Mouse (Mus musculus) liver, embryonic 16.5 days (tissue): ENCODE data around the gene Eepd1. TPM values are rescaled to one million over a fixed set of nuclear protein-coding genes. Genes with fewer than 3 reads are reported as not detected.
A peak's percentile ranks its signal among the peaks of the same experiment; 100 is the strongest.

Experiments
- ATAC-seq: fragments of 200-750 bp; cut with Nextera tagmentation; 2 replicates; pipeline ENCODE4 v1.8.0; 2017; ENCODE audit warnings: low read depth, mild to moderate bottlenecking, moderate number of reproducible peaks, moderate library complexity
- H3K27ac ChIP-seq: fragments of 300-500 bp; sonication (generic); 2 replicates; pipeline ENCODE4 v1.5.1; 2014; ENCODE audit warnings: mild to moderate bottlenecking, low read length
- H3K27me3 ChIP-seq: fragments of 300-500 bp; sonication (generic); 2 replicates; pipeline ENCODE4 v1.6.1; 2014; ENCODE audit warnings: low read depth, low read length, mixed read lengths; ENCODE audit not compliant: control insufficient read depth, insufficient read depth
- H3K36me3 ChIP-seq: fragments of 300-500 bp; sonication (generic); 2 replicates; pipeline ENCODE4 v1.6.1; 2014; ENCODE audit warnings: mild to moderate bottlenecking; ENCODE audit not compliant: control insufficient read depth, insufficient read depth
- H3K4me1 ChIP-seq: fragments of 300-500 bp; sonication (generic); 2 replicates; pipeline ENCODE4 v1.6.1; 2014; ENCODE audit warnings: low read depth, low read length, mixed read lengths; ENCODE audit not compliant: control insufficient read depth
- H3K4me2 ChIP-seq: fragments of 300-500 bp; sonication (generic); 2 replicates; pipeline ENCODE4 v1.6.1; 2014; ENCODE audit warnings: low read depth, low read length, mixed read lengths
- H3K4me3 ChIP-seq: fragments of 300-500 bp; sonication (generic); 2 replicates; pipeline ENCODE4 v1.5.1; 2014; ENCODE audit warnings: low read depth, mild to moderate bottlenecking, low read length
- H3K9ac ChIP-seq: fragments of 300-500 bp; sonication (generic); 2 replicates; pipeline ENCODE4 v1.6.1; 2014; ENCODE audit warnings: low read depth, low read length
- H3K9me3 ChIP-seq: fragments of 300-500 bp; sonication (generic); replicated peaks from 2 replicates; pipeline ENCODE4 v1.6.1; 2016; ENCODE audit warnings: low read length; ENCODE audit not compliant: control insufficient read depth
- WGBS: fragments of 180-500 bp; shearing (Covaris S2); extraction: QIAGEN DNeasy Blood & Tissue Kit; methylation state at CpG from one replicate; pipeline ENCODE4 v1.1.7; 2014; ENCODE audit not compliant: insufficient replicate concordance; 5-methylcytosine and 5-hydroxymethylcytosine counted together
- polyA plus RNA-seq: library from polyadenylated mRNA; unstranded; fragments of >200 nt; fragmentation: Nextera tagmentation; extraction: Ambion mirVana; gene quantifications from 2 replicates; pipeline ENCODE4 v1.2.1, GENCODE M21; 2015

Eepd1 gene
- polyA plus RNA-seq, 1 experiment from 2014 or later, result 7.0 TPM

DNA sequence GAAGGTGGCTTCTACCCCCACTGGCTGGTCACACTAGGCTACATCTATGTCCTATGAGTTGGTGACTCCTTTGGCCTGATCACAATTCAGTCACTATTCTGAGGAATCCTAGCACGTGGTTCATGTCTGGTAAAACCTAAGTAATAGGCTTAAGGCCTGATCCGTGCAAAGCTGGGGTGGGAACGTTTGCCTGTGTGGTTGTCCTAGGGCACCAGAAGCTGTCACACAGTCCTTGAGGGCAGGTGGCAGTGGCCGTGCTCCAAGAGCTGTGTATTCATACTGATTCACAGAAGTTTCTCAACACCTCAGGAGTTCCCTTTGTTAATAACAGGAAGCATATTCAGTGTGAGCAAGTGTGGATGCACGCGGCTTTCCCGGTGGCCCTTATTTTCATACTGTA, 4.1 kb downstream of the Eepd1 start:
- Histone ChIP-seq H3K27ac (no peak overlapping the region), H3K4me2 (peak overlapping the region; percentile 4; the same call in 1 of the 2 replicates), H3K4me1 (peaks cover 15% of the 10 kb centered on the region)

DNA sequence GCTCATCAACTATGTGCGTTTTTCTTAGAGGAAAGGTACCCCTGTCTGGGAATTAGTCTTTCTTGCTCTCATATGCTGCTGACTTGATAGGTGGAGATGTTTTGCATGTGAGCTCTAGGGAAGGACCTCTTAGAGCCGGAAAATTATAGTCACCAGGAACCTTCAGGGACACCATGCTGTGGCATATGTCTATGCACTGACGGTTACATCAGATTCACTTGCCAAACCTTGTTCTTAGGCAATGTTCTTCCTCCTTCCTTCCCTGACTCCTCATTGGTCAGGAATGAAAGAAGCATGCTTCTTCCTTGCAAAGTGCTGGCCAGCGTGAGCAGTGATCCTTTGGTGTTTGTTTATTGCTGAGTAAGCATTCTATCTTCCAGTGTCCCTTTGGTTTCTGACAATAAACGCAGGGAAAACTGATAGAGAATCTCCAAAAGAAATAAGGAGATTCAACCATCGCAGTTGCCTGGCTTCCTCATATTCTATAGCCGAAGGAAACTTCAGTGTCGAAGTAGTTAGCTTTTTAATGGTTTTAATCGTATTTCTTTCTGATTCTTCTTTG, 5.0 kb downstream of the Eepd1 start:
- Histone ChIP-seq H3K36me3 (no peaks in the 10 kb centered on the region), H3K9me3 (no peaks in the 10 kb centered on the region), H3K27me3 (peaks cover 2% of the 10 kb centered on the region; the same call in 1 of the 2 replicates), H3K27ac (no peak overlapping the region), H3K9ac (no peak overlapping the region), H3K4me3 (no peak overlapping the region), H3K4me2 (peak overlapping the region; percentile 4; the same call in 1 of the 2 replicates), H3K4me1 (peaks cover 15% of the 10 kb centered on the region)
- WGBS, result 60% methylated on average over 9 of the region's 9 CpGs
- ATAC-seq, result no peak

More for the DNA sequence above, 4.1 kb downstream of the Eepd1 start:
- 48% methylated on average over 7 of the region's 7 CpGs for WGBS
- no peak overlapping the region for H3K9ac ChIP-seq
- no peaks in the 10 kb centered on the region for H3K9me3 ChIP-seq
- H3K27me3 ChIP-seq, result peaks cover 2% of the 10 kb centered on the region; the same call in 1 of the 2 replicates
- no peak for ATAC-seq
- H3K4me3 ChIP-seq, result no peak overlapping the region
- H3K36me3 ChIP-seq, result no peaks in the 10 kb centered on the region

- H3K4me3 ChIP-seq, result no peak overlapping the region
- 46% methylated on average over 12 of the region's 12 CpGs for WGBS
- peaks cover 12% of the 10 kb centered on the region for H3K4me1 ChIP-seq
- no peaks in the 10 kb centered on the region for H3K9me3 ChIP-seq
- H3K27ac ChIP-seq, result no peak overlapping the region
- no peak for ATAC-seq
- no peaks in the 10 kb centered on the region for H3K36me3 ChIP-seq
- H3K4me2 ChIP-seq, result no peak overlapping the region
- H3K27me3 ChIP-seq, result no peaks in the 10 kb centered on the region
- no peak overlapping the region for H3K9ac ChIP-seq
Observed at GRCm38 (mm10) chr9:25487446-25488110, 6.2 kb downstream of the Eepd1 start.

DNA sequence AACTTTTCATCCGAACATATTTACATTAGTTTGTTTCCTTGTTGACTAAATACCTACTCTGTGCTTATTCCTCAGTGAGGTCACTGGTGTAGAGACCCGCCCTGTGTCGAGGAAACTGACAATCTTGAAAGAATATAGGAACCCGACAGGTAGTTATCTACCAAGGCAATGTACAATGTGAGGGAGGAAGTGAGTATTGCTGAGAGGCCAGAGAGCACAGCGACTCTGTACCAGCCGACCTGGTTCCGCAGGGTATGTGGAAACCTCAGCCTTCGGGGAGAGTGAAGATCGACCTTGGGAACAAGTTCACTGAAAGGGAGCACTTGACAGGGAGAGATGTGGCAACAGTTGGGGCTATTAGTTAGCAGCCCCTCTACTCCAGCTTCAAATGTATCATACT, 7.2 kb downstream of the Eepd1 start:
- H3K27me3 ChIP-seq, result no peaks in the 10 kb centered on the region
- H3K36me3 ChIP-seq, result no peaks in the 10 kb centered on the region
- 44% methylated on average over 9 of the region's 9 CpGs for WGBS
- H3K27ac ChIP-seq, result no peak overlapping the region
- no peak overlapping the region for H3K9ac ChIP-seq
- no peak overlapping the region for H3K4me3 ChIP-seq
- peaks cover 7% of the 10 kb centered on the region for H3K4me1 ChIP-seq
- ATAC-seq, result peak; percentile 42; the same call in 1 of the 2 replicates
- H3K9me3 ChIP-seq, result no peaks in the 10 kb centered on the region
- no peak overlapping the region for H3K4me2 ChIP-seq

- H3K27ac ChIP-seq, result no peak overlapping the region
- peaks cover 7% of the 10 kb centered on the region for H3K4me1 ChIP-seq
- no peak overlapping the region for H3K4me2 ChIP-seq
- no peak overlapping the region for H3K9ac ChIP-seq
- no peak overlapping the region for H3K4me3 ChIP-seq
- WGBS, result 56% methylated on average over 7 of the region's 7 CpGs
- ATAC-seq, result no peak
- no peaks in the 10 kb centered on the region for H3K36me3 ChIP-seq
- no peaks in the 10 kb centered on the region for H3K9me3 ChIP-seq
- H3K27me3 ChIP-seq, result no peaks in the 10 kb centered on the region
Observed at GRCm38 (mm10) chr9:25489221-25489960, 8.0 kb downstream of the Eepd1 start.

DNA sequence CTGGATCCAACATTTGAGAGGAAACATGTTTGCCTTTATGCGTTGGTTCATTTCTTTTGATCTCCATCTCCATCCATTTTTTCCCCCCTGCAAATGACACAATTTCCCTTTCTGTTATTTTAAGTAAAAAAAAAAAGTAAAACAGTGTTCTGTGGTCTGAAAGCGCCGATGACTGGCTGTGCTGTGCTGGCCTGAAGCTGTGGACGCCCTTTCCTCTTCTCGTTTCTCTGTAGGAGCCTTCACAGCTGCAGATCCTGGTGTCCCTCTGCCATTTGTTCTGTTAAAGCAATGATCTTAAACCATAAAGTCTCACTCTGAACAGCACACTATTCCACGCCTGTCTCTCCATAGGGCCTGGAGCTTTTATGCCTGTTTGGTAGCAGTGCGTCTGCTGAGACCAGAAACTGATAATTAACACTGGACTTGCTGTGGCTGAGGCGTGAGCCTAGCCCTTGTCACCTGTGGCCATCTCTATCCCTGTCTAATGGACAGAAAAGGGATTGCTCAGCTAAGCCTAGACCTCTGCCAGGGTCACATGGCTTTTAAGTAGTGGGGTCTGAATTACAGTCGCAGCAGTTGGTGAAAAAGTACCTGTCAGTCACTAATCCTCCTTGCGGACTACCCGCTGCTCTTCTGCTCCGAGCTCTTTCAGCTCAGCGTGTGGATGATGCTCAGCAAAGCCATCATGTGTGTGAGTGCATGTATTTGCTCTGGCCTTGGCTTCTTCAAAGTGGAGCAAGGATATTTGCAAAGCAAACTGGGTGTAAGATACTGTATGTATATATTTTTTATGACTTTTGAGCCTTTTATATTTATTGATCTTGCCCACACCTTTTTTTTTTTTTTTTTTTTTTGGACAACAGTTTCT, 9.2 kb downstream of the Eepd1 start:
- Histone ChIP-seq H3K4me3 (no peak overlapping the region), H3K9me3 (no peaks in the 10 kb centered on the region), H3K4me1 (peaks cover 7% of the 10 kb centered on the region), H3K27me3 (no peaks in the 10 kb centered on the region), H3K9ac (no peak overlapping the region), H3K4me2 (no peak overlapping the region), H3K36me3 (no peaks in the 10 kb centered on the region), H3K27ac (no peak overlapping the region)
- WGBS, result 57% methylated on average over 13 of the region's 13 CpGs
- no peak for ATAC-seq

DNA sequence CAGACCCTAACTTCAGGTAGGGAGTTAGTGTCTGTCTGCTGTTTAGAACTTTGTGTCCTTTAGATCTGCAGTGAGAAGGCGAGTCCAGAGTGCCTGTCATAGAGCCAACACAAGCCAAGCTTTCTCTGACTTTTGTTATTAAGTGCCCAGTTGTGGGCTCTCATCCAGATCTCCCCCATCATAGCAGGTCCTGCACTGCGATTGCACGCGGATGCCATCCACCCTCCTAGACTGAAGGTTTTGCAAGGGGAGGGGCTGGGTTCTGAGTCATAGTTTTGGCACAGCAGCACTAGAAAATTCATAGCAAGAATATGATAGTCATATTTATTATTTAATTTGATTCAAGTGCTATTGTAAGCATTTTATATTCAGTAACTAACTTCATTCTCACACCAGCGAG, 12.6 kb downstream of the Eepd1 start:
- WGBS, result 76% methylated on average over 5 of the region's 5 CpGs
- no peaks in the 10 kb centered on the region for H3K4me1 ChIP-seq
- no peak for ATAC-seq

GRCm38 (mm10) chr9:25495601-25496000, 14.3 kb downstream of the Eepd1 start:
- H3K9me3 ChIP-seq, result no peaks in the 10 kb centered on the region
- ATAC-seq, result no peak
- H3K9ac ChIP-seq, result no peak overlapping the region
- H3K27me3 ChIP-seq, result no peaks in the 10 kb centered on the region
- no peak overlapping the region for H3K4me3 ChIP-seq
- no peaks in the 10 kb centered on the region for H3K36me3 ChIP-seq
- 78% methylated on average over 10 of the region's 10 CpGs for WGBS
- H3K27ac ChIP-seq, result no peak overlapping the region
- H3K4me2 ChIP-seq, result no peak overlapping the region
- H3K4me1 ChIP-seq, result no peaks in the 10 kb centered on the region

More for the DNA sequence above, 12.6 kb downstream of the Eepd1 start:
- no peaks in the 10 kb centered on the region for H3K9me3 ChIP-seq
- no peaks in the 10 kb centered on the region for H3K27me3 ChIP-seq
- H3K27ac ChIP-seq, result no peak overlapping the region
- H3K9ac ChIP-seq, result no peak overlapping the region
- H3K4me3 ChIP-seq, result no peak overlapping the region
- H3K4me2 ChIP-seq, result no peak overlapping the region
- no peaks in the 10 kb centered on the region for H3K36me3 ChIP-seq
